9 mouse cellular contexts compared by ENCODE assay signal in genomic region chr5:147314646-147315431, GRCm38 (mm10). TPM values are rescaled to one million over a fixed set of nuclear protein-coding genes. Genes with fewer than 3 reads are reported as not detected.
A peak's percentile ranks its signal among the peaks of the same experiment; 100 is the strongest.
DNase-seq lines count a peak whose midpoint lies in the region; ATAC-seq and TF ChIP-seq lines count a peak whose summit lies in the region.
"Had no signal": no experiment of that assay in that cellular context is flagged by ENCODE, and none has a peak within 500 bp of the region (broad histone marks: within the 10 kb centered on the region; RNA-seq: fewer than 3 reads in every experiment).

No protein-coding gene starts in this region.

- TF ChIP-seq EP300 in CH12.LX (IDR thresholded peaks at IDR 0.05; ENCODE audit: low read length): no peak

- no peak for TF ChIP-seq POLR2A in CH12.LX (IDR thresholded peaks at IDR 0.05; ENCODE audit: low read depth, low read length)

- peaks cover 99% of the 10 kb centered on the region for H3K27me3 ChIP-seq in heart, embryonic 10.5 days (ENCODE audit: insufficient read depth, poor library complexity, severe bottlenecking)
- peaks cover 50% of the 10 kb centered on the region for H3K27me3 ChIP-seq in CH12.LX (replicated peaks)
- peaks cover 98% of the 10 kb centered on the region for H3K27me3 ChIP-seq in limb, embryonic 13.5 days
- H3K27me3 ChIP-seq in forebrain, embryonic 15.5 days: peaks cover 93% of the 10 kb centered on the region

- TF ChIP-seq CTCF in CH12.LX (conservative IDR thresholded peaks at IDR 0.05 in 1 of 2, IDR thresholded peaks at IDR 0.05 in 1 of 2; ENCODE audit: low read depth in 2 of 2, low read length in 2 of 2): no peak

- intact Hi-C loops in heart, postnatal 10 days (cut with DNase I): loop anchor here (5.0 to 10.0 kb wide), 2 partner anchors 88 to 640 kb away; no protein-coding TSS in a partner anchor

- no peaks in the 10 kb centered on the region for H3K9me3 ChIP-seq in heart, embryonic 10.5 days
- no peaks in the 10 kb centered on the region for H3K9me3 ChIP-seq in CH12.LX (replicated peaks; ENCODE audit: low read length)
- no peaks in the 10 kb centered on the region for H3K9me3 ChIP-seq in limb, embryonic 13.5 days
- H3K9me3 ChIP-seq in forebrain, embryonic 15.5 days: no peaks in the 10 kb centered on the region

- dilution Hi-C loops in CH12.LX (cut with MboI; ENCODE audit: extremely low pct_ligation_motif_present, extremely low pct_unique_long_range_greater_than_20kb, low sequenced_read_pairs): no loop called here

- H3K4me3 ChIP-seq in heart, embryonic 10.5 days: peak overlapping the region; percentile 45
- H3K4me3 ChIP-seq in CH12.LX (replicated peaks in 1 of 3; ENCODE audit: low read depth in 2 of 3, low read length in 2 of 3, poor library complexity in 1 of 3): no peak overlapping the region
- peak overlapping the region; percentile 7; the same call in 1 of the 2 replicates for H3K4me3 ChIP-seq in limb, embryonic 13.5 days
- no peak overlapping the region for H3K4me3 ChIP-seq in forebrain, embryonic 15.5 days

- peak; percentile 75 for DNase-seq in heart, embryonic 10.5 days (ENCODE audit: low spot score)
- no peak for DNase-seq in heart, postnatal 10 days
- no peak for DNase-seq in CH12.LX (ENCODE audit: extremely low read depth)
- peak; percentile 66 to 76 for DNase-seq in adrenal gland, postnatal 36 days
- no peak for DNase-seq in urinary bladder, adult 2 months (ENCODE audit: low spot score)
- DNase-seq in lung, postnatal 25 days (ENCODE audit: low spot score): no peak

- in situ Hi-C loops in CH12.LX (cut with MboI; ENCODE audit: low pct_ligation_motif_present, low pct_unique_long_range_greater_than_20kb, low sequenced_read_pairs): loop anchor here (5.0 to 25.0 kb wide), 2 partner anchors 403 to 628 kb away; no protein-coding TSS in a partner anchor

- H3K4me2 ChIP-seq in CH12.LX (ENCODE audit: insufficient read depth, low read depth, poor library complexity, severe bottlenecking): no peak overlapping the region
- no peak overlapping the region for H3K4me2 ChIP-seq in limb, embryonic 13.5 days (replicated peaks)
- H3K4me2 ChIP-seq in forebrain, embryonic 15.5 days (replicated peaks): no peak overlapping the region

- no peak overlapping the region for H3K27ac ChIP-seq in heart, embryonic 10.5 days
- H3K27ac ChIP-seq in CH12.LX (ENCODE audit: insufficient read depth, low read depth): peak overlapping the region; percentile 11; the same call in 1 of the 2 replicates
- no peak overlapping the region for H3K27ac ChIP-seq in limb, embryonic 13.5 days
- no peak overlapping the region for H3K27ac ChIP-seq in forebrain, embryonic 15.5 days (replicated peaks)

- WGBS in heart, embryonic 10.5 days: 1% methylated on average over 39 of the region's 39 CpGs
- under 1% methylated on average over 39 of the region's 39 CpGs for WGBS in limb, embryonic 13.5 days
- under 1% methylated on average over 39 of the region's 39 CpGs for WGBS in forebrain, embryonic 15.5 days

- no peaks in the 10 kb centered on the region for H3K36me3 ChIP-seq in heart, embryonic 10.5 days
- H3K36me3 ChIP-seq in CH12.LX (replicated peaks in 1 of 2; ENCODE audit: control insufficient read depth in 1 of 2, insufficient read depth in 1 of 2, low read length in 1 of 2): no peaks in the 10 kb centered on the region
- no peaks in the 10 kb centered on the region for H3K36me3 ChIP-seq in limb, embryonic 13.5 days
- H3K36me3 ChIP-seq in forebrain, embryonic 15.5 days: no peaks in the 10 kb centered on the region

- no peak for TF ChIP-seq RAD21 in CH12.LX (IDR thresholded peaks at IDR 0.05; ENCODE audit: low read depth, low read length)

- H3K9ac ChIP-seq in CH12.LX (ENCODE audit: insufficient read depth, low read depth): no peak overlapping the region
- H3K9ac ChIP-seq in limb, embryonic 13.5 days: no peak overlapping the region
- no peak overlapping the region for H3K9ac ChIP-seq in forebrain, embryonic 15.5 days (replicated peaks)

- no peak for ATAC-seq in limb, embryonic 13.5 days (ENCODE audit: low FRiP score, low read depth)
- ATAC-seq in forebrain, embryonic 15.5 days (replicated peaks): no peak

- peaks cover 10% of the 10 kb centered on the region for H3K4me1 ChIP-seq in heart, embryonic 10.5 days
- H3K4me1 ChIP-seq in CH12.LX (ENCODE audit: control insufficient read depth in 1 of 2, insufficient read depth in 2 of 2): peaks cover 0 to 3% of the 10 kb centered on the region in 2 experiments; a peak in 1 of 4 replicates
- peaks cover 7% of the 10 kb centered on the region for H3K4me1 ChIP-seq in limb, embryonic 13.5 days
- H3K4me1 ChIP-seq in forebrain, embryonic 15.5 days: peaks cover 5% of the 10 kb centered on the region

- no peaks in the 10 kb centered on the region for H3K79me2 ChIP-seq in CH12.LX (replicated peaks; ENCODE audit: control insufficient read depth, extremely low read depth, insufficient read depth, poor library complexity, severe bottlenecking)

TF ChIP-seq in CH12.LX, 34 proteins besides CTCF, POLR2A, EP300 and RAD21:
- TF ChIP-seq JUN (IDR thresholded peaks at IDR 0.05; ENCODE audit: insufficient read depth, low read depth, low read length): no peak
- no peak for TF ChIP-seq MAFK (IDR thresholded peaks at IDR 0.05; ENCODE audit: insufficient replicate concordance, low read length)
- TF ChIP-seq ZC3H11A (IDR thresholded peaks at IDR 0.05; ENCODE audit: low read depth, low read length): no peak
- TF ChIP-seq ZNF384 (IDR thresholded peaks at IDR 0.05; ENCODE audit: low read depth, low read length): no peak
- TF ChIP-seq MAZ (IDR thresholded peaks at IDR 0.05; ENCODE audit: low read depth, low read length): no peak
- no peak for TF ChIP-seq SMC3 (IDR thresholded peaks at IDR 0.05; ENCODE audit: low read depth, low read length)
- TF ChIP-seq HCFC1 (IDR thresholded peaks at IDR 0.05; ENCODE audit: low read depth, low read length): no peak
- TF ChIP-seq SIN3A (IDR thresholded peaks at IDR 0.05; ENCODE audit: low read length): no peak
- TF ChIP-seq MAX (IDR thresholded peaks at IDR 0.05; ENCODE audit: low read length): no peak
- TF ChIP-seq JUND (conservative IDR thresholded peaks at IDR 0.05; ENCODE audit: low read depth, low read length): no peak
- TF ChIP-seq TBP (conservative IDR thresholded peaks at IDR 0.05; ENCODE audit: low read depth, low read length): no peak

RNA-seq across cellular contexts. Expression of gene Urad, which starts 7.4 kb away (rescaled TPM):
- not detected in 2 replicates for polyA plus RNA-seq in heart, embryonic 10.5 days (2016; fragmentation: Nextera tagmentation; extraction: Ambion mirVana)
- not detected for total RNA-seq in heart, postnatal 10 days (2021)
- not detected in 2 replicates for total RNA-seq in CH12.LX (2012; rRNA removed)
- not detected in 2 replicates for total RNA-seq in CH12.LX (2014; rRNA removed)
- not detected in 2 replicates for polyA plus RNA-seq in CH12.LX (2012; ENCODE audit: insufficient read length, low read depth)
- total RNA-seq in adrenal gland, postnatal 36 days (2021): 1 to 10 TPM in 1 of 2 experiments, not detected in 1; 3.7 TPM
- not detected in 2 replicates for polyA plus RNA-seq in limb, embryonic 13.5 days (2015; fragmentation: Nextera tagmentation; extraction: Ambion mirVana)
- polyA plus RNA-seq in urinary bladder, adult 2 months (2012; rRNA removed): not detected in 2 replicates
- polyA plus RNA-seq in forebrain, embryonic 15.5 days (2015; fragmentation: Nextera tagmentation; extraction: Ambion mirVana): not detected in 2 replicates

RNA-seq across cellular contexts. Expression of gene Cdx2, which starts 7.8 kb away (rescaled TPM):
- not detected in 2 replicates for polyA plus RNA-seq in heart, embryonic 10.5 days (2016; fragmentation: Nextera tagmentation; extraction: Ambion mirVana)
- total RNA-seq in heart, postnatal 10 days (2021): not detected
- total RNA-seq in CH12.LX (2012; rRNA removed): not detected in 2 replicates
- total RNA-seq in CH12.LX (2014; rRNA removed): not detected in 2 replicates
- polyA plus RNA-seq in CH12.LX (2012; ENCODE audit: insufficient read length, low read depth): not detected in 2 replicates
- total RNA-seq in adrenal gland, postnatal 36 days (2021): not detected
- 0.06 TPM in 1 of 2 replicates, not detected in the other for polyA plus RNA-seq in limb, embryonic 13.5 days (2015; fragmentation: Nextera tagmentation; extraction: Ambion mirVana)
- not detected in 2 replicates for polyA plus RNA-seq in urinary bladder, adult 2 months (2012; rRNA removed)
- polyA plus RNA-seq in forebrain, embryonic 15.5 days (2015; fragmentation: Nextera tagmentation; extraction: Ambion mirVana): not detected in 2 replicates
- total RNA-seq: liver, adult 2 months had no signal

RNA-seq across cellular contexts. Expression of gene Pdx1, which starts 45.1 kb away (rescaled TPM):
- polyA plus RNA-seq in heart, embryonic 10.5 days (2016; fragmentation: Nextera tagmentation; extraction: Ambion mirVana): 0.44 TPM in 1 of 2 replicates, not detected in the other
- total RNA-seq in heart, postnatal 10 days (2021): not detected
- not detected in 2 replicates for total RNA-seq in CH12.LX (2012; rRNA removed)
- not detected in 2 replicates for total RNA-seq in CH12.LX (2014; rRNA removed)
- polyA plus RNA-seq in CH12.LX (2012; ENCODE audit: insufficient read length, low read depth): not detected in 2 replicates
- not detected for total RNA-seq in adrenal gland, postnatal 36 days (2021)
- polyA plus RNA-seq in limb, embryonic 13.5 days (2015; fragmentation: Nextera tagmentation; extraction: Ambion mirVana): not detected in 2 replicates
- polyA plus RNA-seq in urinary bladder, adult 2 months (2012; rRNA removed): not detected in 2 replicates
- polyA plus RNA-seq in forebrain, embryonic 15.5 days (2015; fragmentation: Nextera tagmentation; extraction: Ambion mirVana): not detected in 2 replicates
- total RNA-seq: liver, adult 2 months had no signal
- polyA plus RNA-seq: liver, adult 2 months had no signal

Comparison
In these comparisons a context has a peak if more than half of its experiments do, and no peak if none do; other contexts are left out.
1. DNase-seq: peak in heart, embryonic 10.5 days (single experiment) and adrenal gland, postnatal 36 days (2 of 2); none in heart, postnatal 10 days (0 of 2), CH12.LX (single experiment), urinary bladder, adult 2 months (single experiment) and lung, postnatal 25 days (single experiment).
2. H3K4me3 ChIP-seq: peak in heart, embryonic 10.5 days (single experiment) and limb, embryonic 13.5 days (single experiment); none in CH12.LX (0 of 3) and forebrain, embryonic 15.5 days (single experiment).